Mouse (Mus musculus) liver (tissue): Measurements from ENCODE around the gene Agfg2.
"Not testable (repeated sequence)": the region's sequence is repeated elsewhere in the genome, so short reads cannot be mapped to it uniquely, and the experiment has no call there.

ENCODE experiments used
- DNase-seq: peaks from one replicate; pipeline ENCODE4 v3.0.0-alpha.2; 2020; ENCODE audit warnings: mixed read lengths

Gene Agfg2

DNA sequence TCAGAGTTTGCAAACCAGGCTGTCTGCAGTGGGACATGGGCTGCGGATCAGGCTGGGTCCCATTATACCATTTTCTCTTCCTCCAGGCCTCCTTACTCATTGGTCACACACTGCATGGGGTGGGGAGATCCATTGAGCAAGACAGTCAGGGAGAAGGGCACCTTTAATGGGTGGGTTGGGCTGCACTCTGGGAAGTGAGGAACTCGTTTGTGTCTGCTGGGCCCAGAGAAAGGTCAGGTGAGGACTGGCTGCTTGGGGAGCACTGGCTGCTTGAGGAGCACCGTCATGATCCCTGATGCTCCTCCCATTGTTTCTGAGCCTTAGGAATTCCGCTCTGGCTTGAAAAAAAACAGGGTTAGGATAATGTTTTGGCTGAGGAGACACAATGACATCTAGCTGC lies 41.6 kb downstream of the Agfg2 start:
- no peak for DNase-seq

- DNase-seq: peak; percentile 70
Observed at GRCm38 (mm10) chr5:137641054-137641453, 43.5 kb downstream of the Agfg2 start, which contains the start of gene Sap25. Gene Sap25 (plus strand): TSS chr5:137641334.

DNA sequence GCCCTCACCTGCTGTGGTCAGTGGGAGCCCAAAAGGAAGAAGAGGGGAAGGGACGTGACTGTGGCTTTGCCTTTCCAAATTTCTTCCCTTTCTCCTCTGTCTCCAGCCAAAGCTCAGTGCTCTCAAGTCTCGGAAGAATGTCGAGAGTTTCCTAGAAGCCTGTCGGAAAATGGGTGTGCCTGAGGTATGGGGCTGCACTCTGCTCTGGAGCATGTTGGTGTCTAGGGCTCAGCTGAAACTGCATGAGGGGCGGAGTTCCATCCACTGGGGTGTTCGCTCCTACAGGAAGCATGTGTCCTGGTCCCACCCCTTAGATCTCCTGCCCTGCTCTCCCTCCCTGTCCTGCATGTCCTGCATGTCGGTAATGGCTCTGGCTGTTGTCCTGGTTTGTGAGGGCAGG lies 45.1 kb downstream of the Agfg2 start:
- DNase-seq: no peak

DNA sequence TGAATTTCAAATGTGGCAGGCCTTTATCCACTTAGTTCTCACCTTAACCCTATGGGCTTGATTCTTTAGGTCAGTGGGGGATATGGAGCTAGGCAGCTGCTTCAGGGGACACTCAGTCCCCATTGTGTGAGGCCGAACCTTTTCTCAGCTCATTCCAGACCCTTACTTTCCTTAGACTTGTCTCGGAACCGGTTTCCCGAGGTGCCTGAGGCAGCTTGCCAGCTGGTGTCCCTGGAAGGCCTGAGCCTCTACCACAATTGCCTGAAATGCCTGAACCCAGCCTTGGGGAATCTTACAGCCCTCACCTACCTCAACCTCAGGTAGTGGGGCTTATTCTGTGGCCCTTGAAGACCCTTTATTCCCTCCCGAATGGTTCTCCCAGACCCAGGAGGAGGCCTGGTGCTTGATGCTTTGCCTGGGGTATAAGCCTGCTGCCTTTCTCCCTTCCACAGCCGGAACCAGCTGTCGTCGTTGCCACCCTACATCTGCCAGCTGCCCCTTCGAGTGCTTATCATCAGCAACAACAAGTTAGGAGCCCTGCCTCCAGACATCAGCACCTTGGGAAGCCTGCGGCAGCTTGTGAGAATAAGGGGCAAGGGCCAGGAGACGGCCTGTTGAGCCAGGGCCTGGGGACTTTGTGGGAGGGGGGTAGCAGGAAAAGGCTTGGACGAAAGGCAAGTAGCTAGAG lies 51.0 kb downstream of the Agfg2 start:
- DNase-seq: no peak

DNA sequence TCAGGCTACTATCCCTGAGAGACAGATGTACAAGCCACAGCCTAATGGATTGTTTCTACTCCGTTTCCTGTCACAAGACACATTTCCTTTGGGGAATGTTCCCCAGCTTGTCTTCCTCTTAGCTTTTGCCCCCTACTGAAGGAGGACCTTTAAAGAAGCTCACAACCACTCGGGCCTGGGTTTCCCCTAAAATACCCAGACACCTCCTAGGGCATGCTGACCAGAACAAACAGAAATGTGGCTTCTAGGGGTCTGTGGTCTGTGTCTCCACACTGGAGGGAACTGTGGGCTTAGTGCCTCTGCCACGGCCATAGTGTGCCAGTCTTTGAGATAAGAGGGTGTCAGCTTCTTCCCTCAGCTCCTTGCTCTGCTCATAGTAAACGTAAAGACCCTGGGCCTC lies 52.9 kb downstream of the Agfg2 start:
- no peak for DNase-seq

GRCm38 (mm10) chr5:137631171-137631570 lies 53.4 kb downstream of the Agfg2 start:
- peak; percentile 49 for DNase-seq

DNA sequence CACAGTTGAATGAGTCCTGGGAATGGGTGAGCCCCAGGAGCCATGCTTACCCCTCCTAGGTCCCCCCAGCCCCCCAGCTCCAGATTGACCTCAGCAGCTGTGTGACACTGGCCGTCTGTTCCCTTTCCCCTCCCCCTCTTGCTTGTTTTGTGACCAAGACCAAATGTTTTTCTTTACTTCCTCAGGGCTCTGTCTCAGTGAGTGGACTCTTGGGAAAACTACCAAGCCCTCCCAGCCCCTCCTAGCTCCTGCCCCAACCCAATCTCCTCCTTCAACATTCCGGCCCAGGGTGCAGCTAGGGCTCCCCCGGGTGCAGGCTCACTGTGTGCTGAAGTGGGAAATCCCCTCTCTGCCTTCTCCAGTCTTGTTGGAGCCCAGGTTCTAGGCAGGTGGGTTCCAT lies 53.9 kb downstream of the Agfg2 start:
- DNase-seq: no peak

GRCm38 (mm10) chr5:137629906-137630545 lies 54.5 kb downstream of the Agfg2 start:
- DNase-seq: peak; percentile 63

DNA sequence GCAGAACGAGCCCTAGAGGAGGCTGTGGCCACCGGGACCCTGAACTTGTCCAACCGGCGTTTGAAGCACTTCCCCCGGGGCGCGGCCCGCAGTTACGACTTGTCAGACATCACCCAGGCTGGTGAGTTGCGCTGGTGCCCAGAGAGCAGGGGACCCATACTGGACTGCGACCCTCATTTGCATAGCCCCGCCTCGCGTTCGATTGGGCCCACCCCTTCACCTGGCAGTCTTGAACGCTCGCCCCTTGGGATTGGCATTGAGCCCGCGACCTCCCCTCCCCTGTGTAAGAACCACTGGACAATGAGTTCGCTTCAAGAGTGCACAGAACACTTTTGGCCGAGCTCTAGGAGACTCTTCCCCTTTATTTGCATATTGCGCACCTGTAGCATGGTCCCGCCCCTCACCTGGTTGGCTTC lies 55.2 kb downstream of the Agfg2 start:
- peak; percentile 82 for DNase-seq

DNA sequence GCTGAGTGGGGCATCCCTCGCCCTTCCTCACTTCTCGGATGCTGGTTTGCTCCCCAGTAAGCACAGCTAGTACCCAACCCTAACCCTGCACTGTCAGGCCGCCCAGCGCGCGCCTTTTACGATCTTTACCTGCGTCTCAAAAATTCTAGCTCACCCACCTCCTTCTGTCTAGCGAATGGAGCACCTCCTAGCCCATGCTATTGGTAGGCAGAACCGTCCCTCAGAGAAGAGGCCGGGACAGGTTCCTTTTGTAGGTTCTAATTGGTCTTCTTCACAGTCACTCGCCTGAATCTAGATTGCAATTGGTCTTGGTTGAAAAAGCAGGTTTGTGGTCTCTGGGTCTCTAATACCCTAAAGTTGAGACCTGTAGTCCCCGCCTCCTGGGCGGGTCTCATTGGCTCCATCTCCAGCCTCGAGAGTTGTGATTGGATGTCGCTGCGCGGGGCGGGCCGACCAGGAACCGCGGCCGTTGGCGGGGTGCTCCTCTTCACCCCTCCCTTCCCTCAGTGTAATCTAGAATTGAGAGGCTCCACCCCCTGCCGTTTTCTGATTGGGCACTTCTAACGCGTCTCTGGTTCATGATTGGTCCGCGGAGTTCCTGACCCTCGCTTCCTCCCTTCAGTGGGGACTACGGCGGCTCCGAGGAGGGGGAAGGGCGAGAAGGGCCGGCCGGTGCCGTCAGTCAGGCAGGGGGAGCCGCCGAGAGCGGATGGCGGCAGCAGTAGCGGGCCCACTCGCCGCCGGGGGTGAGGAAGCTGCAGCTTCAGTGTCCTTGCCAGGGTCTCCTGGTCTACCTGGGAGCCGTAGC lies 55.8 kb downstream of the Agfg2 start, which contains the start of the genes Fbxo24, Lrch4 and Gm20605:
TSS of gene Fbxo24 (minus strand) at position 505 of the 808 bp plus-strand sequence.
TSS of gene Lrch4 (plus strand) at position 624 of the 808 bp plus-strand sequence.
TSS of gene Gm20605 (plus strand) at position 678 of the 808 bp plus-strand sequence.
- peak; percentile 99 for DNase-seq

DNA sequence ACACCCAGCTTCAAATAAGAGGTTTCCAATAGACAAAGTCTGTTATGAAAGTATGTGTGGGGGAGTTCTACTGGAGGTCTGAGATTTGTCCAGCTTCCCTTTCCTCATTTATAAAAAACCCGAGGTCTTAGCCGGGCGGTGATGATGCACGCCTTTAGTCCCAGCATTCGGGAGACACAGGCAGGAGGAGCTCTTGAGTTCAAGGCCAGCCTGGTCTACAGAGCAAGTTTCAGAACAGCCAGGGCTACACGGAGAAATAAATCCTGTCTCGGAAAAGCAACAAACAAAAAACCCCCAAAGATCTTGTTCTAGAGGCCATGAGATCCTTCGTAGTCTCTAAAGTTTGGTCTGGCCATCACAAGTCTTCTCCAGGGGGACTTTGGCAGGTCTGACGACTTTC lies 56.5 kb downstream of the Agfg2 start:
- DNase-seq: no peak

GRCm38 (mm10) chr5:137623937-137624530 lies 60.5 kb downstream of the Agfg2 start:
- no peak for DNase-seq

- no peak for DNase-seq
Observed at GRCm38 (mm10) chr5:137615347-137615746, 69.2 kb downstream of the Agfg2 start.

GRCm38 (mm10) chr5:137614921-137615320 lies 69.6 kb downstream of the Agfg2 start:
- DNase-seq: not testable (repeated sequence)

DNA sequence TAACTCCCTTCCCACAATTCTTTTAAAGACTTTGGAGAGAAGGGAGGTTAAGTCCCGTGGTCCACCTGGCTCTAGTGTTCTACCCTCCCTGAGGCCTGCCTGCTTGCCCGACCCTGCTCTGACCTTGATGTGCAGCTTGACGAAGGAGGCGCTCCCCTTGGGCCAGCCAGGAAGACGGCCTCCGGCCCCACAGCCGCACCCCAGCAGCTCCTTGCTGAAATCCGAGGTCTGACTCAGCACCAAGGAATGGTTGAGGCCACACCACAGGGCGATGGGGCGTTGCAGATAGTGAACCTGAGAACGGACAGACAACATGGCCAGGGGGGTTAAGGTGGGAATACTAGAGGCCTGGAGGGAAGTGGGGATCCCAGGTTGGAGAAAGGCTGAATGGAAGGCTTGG lies 71.0 kb downstream of the Agfg2 start, which contains the start of gene Pcolce:
TSS of gene Pcolce (minus strand) at position 235 of the 400 bp plus-strand sequence.
- no peak for DNase-seq

DNA sequence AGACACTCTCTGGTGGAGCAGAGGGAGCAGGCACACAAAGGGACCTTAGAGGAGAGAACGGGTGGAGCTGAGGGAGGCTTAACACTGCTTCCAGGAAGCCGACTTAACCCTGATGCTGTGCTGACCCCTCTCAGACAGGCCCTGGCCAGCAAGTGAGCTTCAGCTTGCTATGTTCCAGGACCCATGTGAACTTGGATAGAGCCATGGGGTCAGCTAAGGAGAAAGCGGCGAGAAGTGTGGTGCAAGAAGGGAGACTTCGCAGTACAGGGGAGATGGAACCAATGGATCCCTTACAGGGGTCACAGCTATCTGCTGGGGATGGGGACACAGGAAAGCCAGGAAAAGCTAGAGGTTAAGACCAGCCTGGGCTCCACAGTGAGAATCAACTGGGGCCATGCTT lies 71.5 kb downstream of the Agfg2 start:
- DNase-seq: no peak

DNA sequence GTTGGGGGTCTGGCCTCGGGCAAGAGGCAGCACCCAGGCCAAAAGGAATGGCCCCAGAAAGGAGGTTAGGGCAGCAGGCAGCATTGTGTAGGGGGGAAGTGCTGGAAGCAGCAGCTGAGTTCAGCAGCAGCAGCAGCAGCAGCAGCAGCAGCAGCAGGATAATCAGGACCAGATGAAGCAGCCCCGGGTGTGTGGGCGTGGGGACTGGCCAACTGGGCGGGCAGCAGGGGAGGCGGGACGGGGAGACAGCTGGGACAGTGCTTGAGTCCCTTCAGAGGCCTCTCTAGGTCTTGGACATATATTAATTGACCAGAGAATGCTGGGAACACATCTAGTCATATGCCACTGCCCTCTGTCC lies 73.3 kb downstream of the Agfg2 start:
- peak; percentile 53 for DNase-seq

DNA sequence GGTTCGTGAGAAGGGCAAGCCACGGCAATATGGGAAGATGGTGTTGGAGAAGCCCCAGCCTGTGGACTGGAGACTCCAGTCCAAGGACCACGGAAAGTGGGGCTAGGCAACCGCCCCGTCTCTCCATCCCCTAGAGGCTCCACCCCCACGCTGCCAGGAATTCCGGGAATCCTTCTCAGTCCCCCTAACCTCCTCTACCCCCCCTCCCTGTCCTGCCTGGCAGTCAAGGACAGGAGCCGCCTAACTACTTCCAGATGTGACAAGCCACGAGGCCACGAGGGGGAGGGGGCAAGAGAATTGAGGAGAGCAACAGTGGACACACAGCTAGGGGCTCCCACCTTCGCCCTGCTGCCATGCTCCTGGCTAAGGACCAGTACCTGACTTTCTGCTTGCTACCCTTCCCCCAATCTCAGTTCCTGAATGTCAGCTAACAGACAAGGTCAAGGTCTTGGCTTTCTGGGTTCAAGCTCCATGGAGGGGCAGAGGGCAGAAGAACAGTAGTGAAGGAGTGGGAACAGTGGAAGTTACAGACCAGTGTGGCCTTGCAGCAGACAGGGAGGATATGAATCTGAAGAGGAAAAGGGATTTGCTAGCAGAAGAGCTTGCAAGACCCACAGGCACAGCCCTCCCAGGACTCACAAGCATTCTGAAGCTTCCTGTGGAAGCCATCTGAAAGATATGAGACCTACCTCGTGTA lies 73.8 kb downstream of the Agfg2 start:
- DNase-seq: peak; percentile 62

- DNase-seq: no peak
Observed at GRCm38 (mm10) chr5:137610056-137610455, 74.5 kb downstream of the Agfg2 start.

GRCm38 (mm10) chr5:137609292-137609691 lies 75.2 kb downstream of the Agfg2 start:
- no peak for DNase-seq

- DNase-seq: no peak
Observed at GRCm38 (mm10) chr5:137608654-137609190, 75.8 kb downstream of the Agfg2 start.
